Mouse (Mus musculus) CH12.LX (cell line): ENCODE results near the gene Rpl3. TPM values are rescaled to one million over a fixed set of nuclear protein-coding genes. Genes with fewer than 3 reads are reported as not detected.

Source experiments
- DNase-seq: peaks from one replicate; pipeline ENCODE4 v3.0.0-alpha.2; 2013; ENCODE audit errors: extremely low read depth
- H3K27ac ChIP-seq: 2 replicates; pipeline ENCODE4 v1.5.1; 2012; ENCODE audit warnings: low read depth, mild to moderate bottlenecking, control low read depth, moderate library complexity; ENCODE audit not compliant: insufficient read depth
- H3K27me3 ChIP-seq: replicated peaks from 2 replicates; pipeline ENCODE3; 2012; ENCODE audit warnings: inconsistent platforms
- H3K36me3 ChIP-seq, 2 experiments: replicated peaks in 1 of 2; 2 replicates each; pipeline versions ENCODE3 to v1.6.1; 2012; ENCODE audit warnings: inconsistent platforms in 1 of 2, low read length in 1 of 2, mild to moderate bottlenecking in 1 of 2, mixed read lengths in 1 of 2, moderate library complexity in 1 of 2; ENCODE audit not compliant: control insufficient read depth in 1 of 2, insufficient read depth in 1 of 2
- H3K4me1 ChIP-seq, 2 experiments: 2 replicates each; pipeline ENCODE4 v1.6.1; 2012; ENCODE audit warnings: inconsistent platforms in 1 of 2, moderate library complexity in 1 of 2; ENCODE audit not compliant: insufficient read depth in 2 of 2, control insufficient read depth in 1 of 2
- H3K4me2 ChIP-seq: 2 replicates; pipeline ENCODE4 v1.6.1; 2012; ENCODE audit warnings: low read depth, mild to moderate bottlenecking, control low read depth; ENCODE audit not compliant: poor library complexity, insufficient read depth, severe bottlenecking
- H3K4me3 ChIP-seq, 3 experiments: fragments of 150-350 bp in 1 of 3; sonication (generic) in 1 of 3; replicated peaks in 1 of 3; 2 replicates each; pipeline versions ENCODE3 to v1.5.1; 2011 to 2012; ENCODE audit warnings: low read depth in 2 of 3, low read length in 2 of 3, mild to moderate bottlenecking in 2 of 3, moderate library complexity in 2 of 3, control low read depth in 1 of 3, improper control_type of control experiment in 1 of 3, inconsistent platforms in 1 of 3, mixed read lengths in 1 of 3; ENCODE audit not compliant: poor library complexity in 1 of 3
- H3K79me2 ChIP-seq: replicated peaks from 2 replicates; pipeline ENCODE4 v1.6.1; 2012; ENCODE audit warnings: mild to moderate bottlenecking, moderate library complexity; ENCODE audit not compliant: control insufficient read depth, poor library complexity, insufficient read depth, severe bottlenecking; ENCODE audit errors: extremely low read depth
- H3K9ac ChIP-seq: 2 replicates; pipeline ENCODE4 v1.6.1; 2012; ENCODE audit warnings: low read depth, mild to moderate bottlenecking, control low read depth, moderate library complexity; ENCODE audit not compliant: insufficient read depth
- H3K9me3 ChIP-seq: replicated peaks from 2 replicates; pipeline ENCODE3; 2012; ENCODE audit warnings: low read length, inconsistent platforms, mixed read lengths
- BHLHE40 ChIP-seq: IDR thresholded peaks from 2 replicates; pipeline ENCODE4 v1.6.1; 2011; ENCODE audit warnings: mild to moderate bottlenecking, low read depth, low read length, improper control_type of control experiment
- E2F4 ChIP-seq: IDR thresholded peaks from 2 replicates; pipeline ENCODE4 v1.6.1; 2011; ENCODE audit warnings: low read depth, low read length, improper control_type of control experiment; ENCODE audit not compliant: insufficient replicate concordance
- ELF1 ChIP-seq: IDR thresholded peaks from 2 replicates; pipeline ENCODE4 v1.6.1; 2014; ENCODE audit warnings: low read depth, mild to moderate bottlenecking, inconsistent platforms, low read length, improper control_type of control experiment
- EP300 ChIP-seq: IDR thresholded peaks from 2 replicates; pipeline ENCODE4 v1.6.1; 2011; ENCODE audit warnings: low read length, improper control_type of control experiment
- ETS1 ChIP-seq: conservative IDR thresholded peaks from 2 replicates; pipeline ENCODE4 v1.6.1; 2012; ENCODE audit warnings: low read depth, mild to moderate bottlenecking, inconsistent platforms, low read length, improper control_type of control experiment, moderate library complexity
- HCFC1 ChIP-seq: IDR thresholded peaks from 2 replicates; pipeline ENCODE4 v1.6.1; 2012; ENCODE audit warnings: low read depth, mild to moderate bottlenecking, inconsistent platforms, low read length, improper control_type of control experiment
- IRF4 ChIP-seq: IDR thresholded peaks from 2 replicates; pipeline ENCODE4 v1.6.1; 2014; ENCODE audit warnings: low read depth, mild to moderate bottlenecking, inconsistent platforms, low read length, improper control_type of control experiment
- KAT2A ChIP-seq: IDR thresholded peaks from 2 replicates; pipeline ENCODE4 v1.6.1; 2012; ENCODE audit warnings: low read length, improper control_type of control experiment, inconsistent platforms; ENCODE audit not compliant: insufficient replicate concordance
- MAX ChIP-seq: IDR thresholded peaks from 2 replicates; pipeline ENCODE4 v1.6.1; 2011; ENCODE audit warnings: low read length, improper control_type of control experiment
- MEF2A ChIP-seq: IDR thresholded peaks from 2 replicates; pipeline ENCODE4 v1.6.1; 2014; ENCODE audit warnings: low read depth, mild to moderate bottlenecking, inconsistent platforms, low read length, improper control_type of control experiment, borderline replicate concordance
- MXI1 ChIP-seq: IDR thresholded peaks from 2 replicates; pipeline ENCODE4 v1.6.1; 2011; ENCODE audit warnings: mild to moderate bottlenecking, low read depth, low read length, improper control_type of control experiment
- MYC ChIP-seq: IDR thresholded peaks from 2 replicates; pipeline ENCODE4 v1.6.1; 2011; ENCODE audit warnings: low read depth, mild to moderate bottlenecking, improper control_type of control experiment, low read length
- NELFE ChIP-seq: IDR thresholded peaks from 2 replicates; pipeline ENCODE4 v1.6.1; 2011; ENCODE audit warnings: low read depth, low read length, improper control_type of control experiment
- NRF1 ChIP-seq: IDR thresholded peaks from 2 replicates; pipeline ENCODE4 v1.6.1; 2014; ENCODE audit warnings: low read depth, mild to moderate bottlenecking, inconsistent platforms, low read length, improper control_type of control experiment, moderate library complexity
- PAX5 ChIP-seq: IDR thresholded peaks from 2 replicates; pipeline ENCODE4 v1.6.1; 2012; ENCODE audit warnings: low read length, inconsistent platforms, mixed read lengths
- POLR2A ChIP-seq: IDR thresholded peaks from 2 replicates; pipeline ENCODE4 v1.6.1; 2011; ENCODE audit warnings: low read depth, mild to moderate bottlenecking, improper control_type of control experiment, low read length
- POLR2AphosphoS2 ChIP-seq: IDR thresholded peaks from 2 replicates; pipeline ENCODE4 v1.6.1; 2011; ENCODE audit warnings: low read depth, low read length, improper control_type of control experiment
- RAD21 ChIP-seq: IDR thresholded peaks from 2 replicates; pipeline ENCODE4 v1.6.1; 2011; ENCODE audit warnings: low read depth, mild to moderate bottlenecking, low read length, improper control_type of control experiment, moderate library complexity
- RCOR1 ChIP-seq: conservative IDR thresholded peaks from 2 replicates; pipeline ENCODE4 v1.6.1; 2012; ENCODE audit warnings: low read depth, mild to moderate bottlenecking, inconsistent platforms, low read length, improper control_type of control experiment
- SIN3A ChIP-seq: IDR thresholded peaks from 2 replicates; pipeline ENCODE4 v1.6.1; 2012; ENCODE audit warnings: low read length, improper control_type of control experiment, inconsistent platforms
- SMC3 ChIP-seq: IDR thresholded peaks from 2 replicates; pipeline ENCODE4 v1.6.1; 2011; ENCODE audit warnings: low read depth, low read length, improper control_type of control experiment
- USF1 ChIP-seq: IDR thresholded peaks from 2 replicates; pipeline ENCODE4 v1.6.1; 2014; ENCODE audit warnings: low read depth, mild to moderate bottlenecking, inconsistent platforms, low read length, improper control_type of control experiment
- USF2 ChIP-seq: conservative IDR thresholded peaks from 2 replicates; pipeline ENCODE4 v1.6.1; 2011; ENCODE audit warnings: low read depth, low read length, improper control_type of control experiment
- dilution Hi-C: fragments of 300-500 bp; cut with MboI; formaldehyde crosslinking; loops from 2 replicates; pipeline ENCODE4 v1.14.3; 2020; ENCODE audit warnings: low sequenced_read_pairs; ENCODE audit not compliant: extremely low pct_unique_long_range_greater_than_20kb, extremely low pct_ligation_motif_present
- in situ Hi-C: fragments of 300-500 bp; cut with MboI; formaldehyde crosslinking; loops from 3 replicates; pipeline ENCODE4 v1.14.3; 2019; ENCODE audit warnings: low sequenced_read_pairs, low pct_ligation_motif_present, low pct_unique_long_range_greater_than_20kb, mixed read lengths
- polyA plus RNA-seq: library from polyadenylated mRNA; unstranded; fragments of >175 nt; gene quantifications from 2 replicates; pipeline ENCODE4 v1.2.1, GENCODE M21; 2012; ENCODE audit warnings: low read depth; ENCODE audit not compliant: insufficient read length
- total RNA-seq, 2 experiments: library from RNA; depleted of rRNA; stranded (reverse); fragments of 300-350 nt in 1 of 2; fragments of >200 nt in 1 of 2; gene quantifications; 2 replicates each; pipeline ENCODE4 v1.2.3; 2012 to 2014

Gene Rpl3
- total and polyA plus RNA-seq, 3 experiments = 2,198 to 3,819 (median 2,592) TPM

DNA sequence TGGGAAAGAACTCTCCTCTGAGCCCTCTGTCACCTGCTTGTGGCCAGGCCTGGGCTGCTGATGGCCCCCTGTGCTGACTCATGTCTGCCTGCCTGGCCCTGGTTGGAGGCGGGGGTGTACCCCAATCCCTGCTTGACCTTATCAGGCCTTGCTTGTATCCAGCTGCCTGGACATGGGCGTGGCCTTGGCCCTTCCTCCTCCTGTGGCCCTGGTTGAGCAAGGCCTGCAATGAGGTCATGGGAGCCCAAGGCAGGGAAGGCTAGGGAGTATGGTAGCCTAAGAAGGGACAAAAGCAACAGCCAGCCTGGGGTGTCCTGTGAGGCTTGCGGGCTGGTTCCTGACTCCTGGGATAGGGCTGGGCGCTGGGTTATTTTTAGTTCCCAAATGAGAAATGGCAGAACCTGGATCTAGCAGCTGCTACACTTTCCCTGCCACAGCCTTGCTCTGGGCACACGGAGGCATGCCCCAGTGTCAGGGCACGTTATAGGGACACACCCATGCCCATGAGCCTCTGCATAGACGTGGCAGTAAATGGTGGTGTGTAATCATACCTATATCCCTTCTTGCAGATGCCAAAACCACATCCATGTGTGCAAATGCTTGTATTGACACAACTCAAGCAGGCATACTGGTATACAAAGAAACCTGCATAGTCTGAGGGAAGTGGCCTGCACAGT is 37.5 kb downstream of the Rpl3 start:
- Histone ChIP-seq H3K9me3 (no peaks in the 10 kb centered on the region), H3K9ac (no peak overlapping the region), H3K4me3 (peak overlapping the region in 1 of 3 experiments; percentile 3), H3K4me1 (peaks cover 17 to 62% of the 10 kb centered on the region in 2 experiments), H3K36me3 (no peaks in the 10 kb centered on the region), H3K27me3 (peaks cover 10% of the 10 kb centered on the region), H3K4me2 (no peak overlapping the region)
- in situ Hi-C loops = no loop called here
- dilution Hi-C loops = no loop called here
- TF ChIP-seq PAX5 (no peak), BHLHE40 (peak; percentile 18; the same call in 1 of the 2 replicates), SIN3A (no peak), EP300 (no peak), KAT2A (no peak)
- TF ChIP-seq, all 38 proteins: peak for 1
- no peak for DNase-seq
- no peak overlapping the region for H3K27ac ChIP-seq
- no peaks in the 10 kb centered on the region for H3K79me2 ChIP-seq

DNA sequence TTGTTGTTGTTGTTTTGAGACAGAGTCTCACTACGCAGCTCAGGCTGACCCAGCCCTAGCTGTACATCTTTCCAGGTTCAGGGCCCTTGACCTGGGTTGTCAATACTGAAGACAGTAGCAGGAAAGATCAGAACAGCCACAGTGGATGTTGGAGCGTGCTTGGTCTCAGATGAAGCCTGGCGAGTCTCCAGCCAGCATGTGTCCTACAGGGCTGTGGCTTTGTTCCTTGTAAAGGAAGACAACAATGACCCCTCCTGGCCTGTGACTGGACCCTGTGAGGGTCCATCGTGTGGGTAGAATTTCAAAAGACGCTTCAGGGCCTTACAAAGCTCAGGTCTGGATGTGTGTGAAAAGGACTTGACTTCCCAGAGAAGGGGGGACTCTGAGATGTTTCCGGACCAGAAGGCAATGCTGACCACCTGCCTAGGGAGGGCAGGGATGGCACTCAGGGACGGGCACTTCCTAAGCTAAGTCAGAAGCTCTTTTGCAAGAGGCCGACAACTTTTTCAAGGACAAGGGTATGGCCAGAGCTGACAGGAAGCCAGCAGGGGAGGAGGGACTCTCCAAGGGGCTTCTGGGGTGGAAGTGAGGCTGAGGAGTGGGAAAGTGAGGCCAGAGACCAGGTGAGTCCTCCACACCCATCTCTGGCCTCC is 38.2 kb downstream of the Rpl3 start:
- H3K9ac ChIP-seq = no peak overlapping the region
- H3K27me3 ChIP-seq = peaks cover 16% of the 10 kb centered on the region
- H3K4me1 ChIP-seq = peaks cover 17 to 63% of the 10 kb centered on the region in 2 experiments
- in situ Hi-C loops (no loop called here), dilution Hi-C loops (no loop called here)
- no peaks in the 10 kb centered on the region for H3K9me3 ChIP-seq
- H3K36me3 ChIP-seq = no peaks in the 10 kb centered on the region
- H3K4me3 ChIP-seq = no peak overlapping the region
- TF ChIP-seq ETS1 = no peak
- TF ChIP-seq MXI1 = no peak
- TF ChIP-seq POLR2AphosphoS2 = no peak
- TF ChIP-seq SMC3 = no peak
- TF ChIP-seq NELFE = no peak
- TF ChIP-seq USF1 = no peak
- TF ChIP-seq E2F4 = no peak
- TF ChIP-seq EP300 = no peak
- no peak for TF ChIP-seq ELF1
- no peak for TF ChIP-seq RCOR1
- no peak for TF ChIP-seq HCFC1
- no peak for TF ChIP-seq POLR2A
- TF ChIP-seq NRF1 = no peak
- TF ChIP-seq USF2 = no peak
- no peak for TF ChIP-seq IRF4
- no peak for TF ChIP-seq MAX
- TF ChIP-seq RAD21 = no peak
- TF ChIP-seq MYC = no peak
- TF ChIP-seq MEF2A = no peak
- no peak overlapping the region for H3K27ac ChIP-seq
- no peaks in the 10 kb centered on the region for H3K79me2 ChIP-seq
- DNase-seq = no peak
- H3K4me2 ChIP-seq = no peak overlapping the region
